Mouse (Mus musculus) forebrain, embryonic 12.5 days (tissue): ENCODE measurements around the gene Myadml2. TPM values are rescaled to one million over a fixed set of nuclear protein-coding genes. Genes with fewer than 3 reads are reported as not detected.

Experiments
- ATAC-seq: fragments of 200-750 bp; cut with Nextera tagmentation; 2 replicates; pipeline ENCODE4 v1.8.0; 2017; ENCODE audit warnings: moderate TSS enrichment; ENCODE audit not compliant: low FRiP score
- H3K27ac ChIP-seq: fragments of 300-500 bp; sonication (generic); 2 replicates; pipeline ENCODE4 v1.5.1; 2016; ENCODE audit warnings: mild to moderate bottlenecking
- H3K27me3 ChIP-seq: fragments of 300-500 bp; sonication (generic); 2 replicates; pipeline ENCODE4 v1.6.1; 2016; ENCODE audit warnings: mild to moderate bottlenecking
- H3K36me3 ChIP-seq: fragments of 300-500 bp; sonication (generic); replicated peaks from 2 replicates; pipeline ENCODE4 v1.6.1; 2016; ENCODE audit warnings: mild to moderate bottlenecking
- H3K4me1 ChIP-seq: fragments of 300-500 bp; sonication (generic); 2 replicates; pipeline ENCODE4 v1.6.1; 2016
- H3K4me2 ChIP-seq: fragments of 300-500 bp; sonication (generic); 2 replicates; pipeline ENCODE4 v1.6.1; 2016; ENCODE audit warnings: mild to moderate bottlenecking, moderate library complexity
- H3K4me3 ChIP-seq: fragments of 300-500 bp; sonication (generic); replicated peaks from 2 replicates; pipeline ENCODE4 v1.5.1; 2016; ENCODE audit warnings: mild to moderate bottlenecking
- H3K9ac ChIP-seq: fragments of 300-500 bp; sonication (generic); 2 replicates; pipeline ENCODE4 v1.6.1; 2016; ENCODE audit warnings: mild to moderate bottlenecking
- H3K9me3 ChIP-seq: fragments of 300-500 bp; sonication (generic); 2 replicates; pipeline ENCODE4 v1.6.1; 2016
- WGBS: fragments of 180-500 bp; shearing (Covaris S2); methylation state at CpG from one replicate; pipeline ENCODE4 v1.1.7; 2016; 5-methylcytosine and 5-hydroxymethylcytosine counted together
- polyA plus RNA-seq: library from polyadenylated mRNA; unstranded; fragments of >200 nt; fragmentation: Nextera tagmentation; extraction: Ambion mirVana; gene quantifications from 2 replicates; pipeline ENCODE4 v1.2.1, GENCODE M21; 2016

Gene Myadml2
- polyA plus RNA-seq, 1 experiment from 2014 or later: not detected

DNA sequence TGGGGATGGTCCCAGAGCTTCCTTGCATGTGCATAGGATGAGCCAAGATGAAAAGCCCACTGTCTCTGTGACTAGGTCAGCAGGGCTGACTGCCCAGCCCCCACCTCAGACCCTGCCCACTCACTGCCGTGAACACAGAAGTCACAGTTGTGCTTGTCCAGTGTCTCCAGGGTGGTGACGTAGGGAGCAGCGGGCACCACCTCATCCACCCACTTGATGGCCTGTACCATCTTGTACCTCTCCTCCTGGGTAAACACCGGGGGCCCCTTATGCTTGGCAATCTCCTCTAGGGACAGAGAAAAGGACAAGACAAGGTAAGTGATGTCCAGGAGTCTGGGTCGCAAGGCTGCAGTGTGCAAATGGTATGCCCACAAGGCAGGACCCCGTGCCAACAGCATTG lies 32.8 kb downstream of the Myadml2 start:
- WGBS: 94% methylated on average over 6 of the region's 6 CpGs
- H3K9me3 ChIP-seq: 0 out of 2 replicates have a peak, but pooled peaks cover 2% of the 10 kb centered on the region
- peaks cover 72% of the 10 kb centered on the region for H3K36me3 ChIP-seq
- ATAC-seq: no peak
- no peaks in the 10 kb centered on the region for H3K27me3 ChIP-seq
- no peak overlapping the region for H3K4me3 ChIP-seq
- peaks cover 18% of the 10 kb centered on the region for H3K4me1 ChIP-seq
- no peak overlapping the region for H3K27ac ChIP-seq
- H3K9ac ChIP-seq: no peak overlapping the region
- H3K4me2 ChIP-seq: no peak overlapping the region

DNA sequence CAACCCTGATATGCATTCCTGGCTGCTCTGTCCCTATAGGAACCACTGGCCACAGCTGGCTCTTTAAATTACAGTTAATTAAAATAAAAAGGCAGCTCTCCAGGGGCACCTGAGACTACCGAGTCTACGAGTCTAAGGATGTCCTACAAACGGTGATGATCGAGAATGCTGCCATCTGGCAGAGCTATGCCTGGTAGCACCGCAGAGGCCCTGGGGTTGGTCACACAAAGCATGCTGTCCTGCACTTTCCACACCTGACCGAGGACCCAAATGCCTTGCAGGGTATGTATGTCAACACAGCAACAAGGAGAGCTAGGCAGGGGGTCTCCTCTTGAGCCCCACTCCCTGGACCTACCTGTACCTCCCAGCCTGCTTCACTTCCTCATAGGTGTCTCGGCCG lies 34.0 kb downstream of the Myadml2 start:
- Histone ChIP-seq H3K4me3 (no peak overlapping the region), H3K9ac (no peak overlapping the region), H3K27me3 (peaks cover 9% of the 10 kb centered on the region), H3K4me2 (no peak overlapping the region), H3K4me1 (peaks cover 18% of the 10 kb centered on the region), H3K27ac (no peak overlapping the region), H3K36me3 (peaks cover 71% of the 10 kb centered on the region), H3K9me3 (0 out of 2 replicates have a peak, but pooled peaks cover 2% of the 10 kb centered on the region)
- WGBS: 87% methylated on average over 8 of the region's 8 CpGs
- no peak for ATAC-seq

DNA sequence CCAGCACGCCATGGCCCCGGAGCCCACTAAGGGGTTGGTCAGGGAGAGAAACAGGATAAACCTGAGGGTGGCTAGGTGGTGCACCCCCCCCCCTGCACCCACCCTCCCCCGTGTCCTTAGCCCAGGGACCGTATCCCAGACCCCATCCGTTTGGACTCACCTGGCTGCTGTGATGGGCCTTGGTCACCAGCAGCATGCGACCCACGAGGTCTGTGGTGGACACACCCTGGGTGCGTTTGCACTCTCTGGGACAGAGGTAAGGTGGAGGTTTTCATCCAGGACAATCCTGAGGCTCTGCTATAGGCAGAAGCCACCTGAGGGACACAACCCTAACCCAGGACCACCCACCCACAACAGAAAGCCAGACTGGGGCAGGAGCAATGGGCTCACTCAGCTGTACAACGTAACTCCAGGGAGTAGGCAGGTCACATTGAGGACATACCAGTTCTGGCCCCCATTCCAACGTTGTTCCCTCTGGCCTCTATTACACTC lies 34.4 kb downstream of the Myadml2 start:
- no peak for ATAC-seq

DNA sequence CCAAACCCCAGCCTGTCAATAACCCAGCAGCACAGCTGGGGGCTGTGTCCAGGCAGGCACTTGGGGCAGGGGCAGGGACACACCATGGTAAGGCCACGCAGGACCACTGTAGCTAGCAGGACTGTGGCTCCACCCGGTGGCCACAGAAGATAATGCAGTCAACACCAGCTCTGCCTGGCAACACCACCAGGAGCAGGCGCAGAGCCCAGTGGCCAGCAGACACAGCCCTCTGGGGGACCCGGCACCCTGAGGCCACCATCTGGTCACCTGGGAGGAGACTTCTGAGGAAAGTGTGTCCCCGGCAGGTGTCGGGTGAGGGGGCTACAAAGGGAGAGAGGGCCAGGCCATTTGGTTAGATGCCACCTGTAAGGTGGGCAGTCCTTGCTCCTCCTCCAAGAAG lies 35.2 kb downstream of the Myadml2 start:
- H3K36me3 ChIP-seq: peaks cover 62% of the 10 kb centered on the region
- H3K9me3 ChIP-seq: no peaks in the 10 kb centered on the region
- H3K4me2 ChIP-seq: no peak overlapping the region
- H3K4me3 ChIP-seq: no peak overlapping the region
- H3K27me3 ChIP-seq: peaks cover 18% of the 10 kb centered on the region
- peaks cover 21% of the 10 kb centered on the region for H3K4me1 ChIP-seq
- WGBS: 43% methylated on average over 6 of the region's 6 CpGs
- ATAC-seq: peak; percentile 6; the same call in 1 of the 2 replicates
- H3K27ac ChIP-seq: no peak overlapping the region
- no peak overlapping the region for H3K9ac ChIP-seq

More for the DNA sequence above, 34.4 kb downstream of the Myadml2 start:
- H3K36me3 ChIP-seq: peaks cover 67% of the 10 kb centered on the region
- peaks cover 13% of the 10 kb centered on the region for H3K27me3 ChIP-seq
- no peak overlapping the region; the same call in 1 of the 2 replicates for H3K9ac ChIP-seq
- peaks cover 22% of the 10 kb centered on the region for H3K4me1 ChIP-seq
- H3K9me3 ChIP-seq: 0 out of 2 replicates have a peak, but pooled peaks cover 2% of the 10 kb centered on the region
- H3K4me3 ChIP-seq: no peak overlapping the region
- WGBS: 86% methylated on average over 10 of the region's 10 CpGs
- no peak overlapping the region for H3K27ac ChIP-seq
- no peak overlapping the region for H3K4me2 ChIP-seq

DNA sequence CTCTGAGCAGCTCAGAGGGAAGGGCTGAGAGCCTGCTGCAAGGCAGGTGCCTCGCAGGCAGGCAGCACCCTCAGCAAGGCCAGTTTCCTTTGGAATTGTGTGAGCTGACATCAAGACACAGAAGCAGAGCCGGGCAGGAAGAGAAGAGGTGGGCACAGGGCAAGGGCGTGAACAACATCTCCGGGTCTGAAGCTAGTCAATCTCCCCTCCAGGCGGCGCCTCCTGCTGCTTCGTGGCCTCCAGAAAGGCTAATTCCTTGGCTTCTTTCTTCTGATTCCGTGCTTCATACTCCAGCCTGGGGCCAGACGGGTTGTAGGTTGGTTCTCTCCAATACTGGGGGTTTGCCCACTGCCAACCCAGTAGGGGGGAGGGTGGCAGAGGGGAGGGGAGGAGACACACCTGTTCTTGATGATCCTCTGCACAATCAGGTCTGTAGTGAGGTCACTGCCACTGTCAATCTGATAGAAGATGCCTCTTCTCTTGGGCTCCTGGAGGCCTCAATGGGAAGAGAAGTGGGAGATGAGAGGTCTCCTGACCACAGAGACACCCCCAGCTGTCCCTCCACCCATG lies 37.4 kb downstream of the Myadml2 start:
- H3K4me3 ChIP-seq: no peak overlapping the region
- WGBS: 81% methylated on average over 9 of the region's 9 CpGs
- H3K9ac ChIP-seq: no peak overlapping the region
- H3K36me3 ChIP-seq: peaks cover 75% of the 10 kb centered on the region
- H3K27ac ChIP-seq: no peak overlapping the region
- no peak for ATAC-seq
- peaks cover 23% of the 10 kb centered on the region for H3K27me3 ChIP-seq
- no peak overlapping the region for H3K4me2 ChIP-seq
- H3K4me1 ChIP-seq: peaks cover 9% of the 10 kb centered on the region
- no peaks in the 10 kb centered on the region for H3K9me3 ChIP-seq

DNA sequence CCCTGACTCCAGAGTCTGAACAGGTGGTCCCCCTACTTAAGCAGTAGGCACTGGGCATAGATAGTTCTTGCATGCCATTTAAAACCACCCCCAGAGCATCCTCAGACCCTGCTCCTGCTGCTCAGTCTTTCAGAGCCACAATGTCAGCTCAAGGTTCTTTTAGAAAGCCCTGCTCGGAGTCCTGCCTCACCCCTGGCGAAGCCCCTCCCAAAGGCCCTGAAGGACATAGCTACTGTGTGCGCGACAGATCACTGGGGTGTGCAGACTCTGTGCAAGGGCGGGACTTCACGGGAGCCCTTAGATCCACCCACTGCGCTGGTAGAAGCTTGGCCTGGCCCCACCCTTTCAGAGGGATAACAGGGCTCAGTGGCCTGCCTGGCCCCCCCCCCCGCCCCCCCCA lies 38.7 kb downstream of the Myadml2 start:
- Histone ChIP-seq H3K4me1 (peaks cover 9% of the 10 kb centered on the region), H3K9ac (no peak overlapping the region), H3K27me3 (peaks cover 23% of the 10 kb centered on the region), H3K36me3 (peaks cover 78% of the 10 kb centered on the region), H3K9me3 (no peaks in the 10 kb centered on the region), H3K4me3 (no peak overlapping the region), H3K27ac (no peak overlapping the region), H3K4me2 (no peak overlapping the region)
- ATAC-seq: no peak
- 41% methylated on average over 8 of the region's 8 CpGs for WGBS

DNA sequence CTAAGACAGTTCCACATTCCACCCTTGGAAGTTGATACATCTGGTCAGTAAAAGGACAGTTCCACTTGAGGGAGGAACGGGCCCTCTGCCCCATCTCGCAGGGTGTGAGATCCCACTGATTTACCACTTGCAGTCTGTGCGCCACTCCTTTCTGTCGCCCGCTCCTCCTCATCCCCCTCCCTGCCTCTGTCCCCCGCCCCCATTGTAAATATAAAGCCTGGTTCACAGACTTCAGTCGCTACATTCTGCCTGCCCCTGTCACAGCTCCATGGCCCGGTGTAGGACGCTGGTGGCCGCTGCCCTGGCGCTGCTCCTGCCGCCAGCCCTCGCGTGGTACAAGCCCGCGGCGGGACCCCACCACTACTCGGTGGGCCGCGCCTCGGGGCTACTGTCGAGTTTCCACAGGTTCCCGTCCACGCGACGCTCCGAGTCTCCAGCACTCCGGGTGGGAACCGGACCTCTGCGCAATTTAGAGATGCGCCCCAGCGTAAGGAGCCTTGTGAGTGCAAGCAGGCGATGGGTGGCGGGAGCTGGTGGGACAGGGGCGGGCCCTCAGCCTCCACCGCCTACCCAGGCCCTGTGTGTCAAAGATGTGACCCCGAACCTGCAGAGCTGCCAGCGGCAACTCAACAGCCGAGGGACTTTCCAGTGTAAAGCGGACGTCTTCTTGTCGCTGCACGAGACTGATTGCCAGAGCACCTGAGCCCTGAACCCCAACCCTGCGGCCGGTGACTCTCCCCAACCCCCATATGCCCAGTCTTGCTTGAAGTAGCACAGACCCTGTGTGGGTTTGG lies 39.5 kb downstream of the Myadml2 start, which contains the start of gene Npb:
Gene Npb, plus strand, starts transcription at position 237 of the 794 bp plus-strand sequence.
- Histone ChIP-seq H3K9ac (peak within 1 kb of the TSS; percentile 50), H3K4me3 (peak within 1 kb of the TSS; percentile 21), H3K9me3 (no peaks in the 10 kb centered on the region), H3K4me2 (peak within 1 kb of the TSS; percentile 42), H3K27ac (no peak within 1 kb of the TSS), H3K4me1 (peaks cover 9% of the 10 kb centered on the region), H3K27me3 (peaks cover 23% of the 10 kb centered on the region), H3K36me3 (peaks cover 78% of the 10 kb centered on the region)
- 6% methylated on average over 45 of the region's 45 CpGs for WGBS
- peak; percentile 21; the same call in 1 of the 2 replicates for ATAC-seq

DNA sequence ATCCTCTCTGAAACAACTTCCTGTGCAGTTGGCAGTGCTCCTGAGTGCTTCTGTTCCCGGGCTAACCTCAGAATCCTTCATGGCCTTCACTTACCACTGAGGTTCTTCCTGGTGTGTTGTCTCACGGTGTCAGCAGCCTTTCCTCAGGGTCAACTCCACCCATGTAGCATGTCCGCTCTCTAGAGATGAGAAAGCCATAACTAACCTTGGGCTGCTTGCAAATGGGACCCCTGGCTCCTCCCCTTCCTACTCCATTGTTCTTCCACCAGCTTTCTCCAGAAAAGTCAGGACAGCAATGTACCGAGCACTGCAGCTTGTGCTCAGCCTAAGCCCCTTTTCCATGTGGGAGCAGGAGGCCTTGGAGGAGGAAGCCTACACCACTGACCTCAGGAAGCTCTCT lies 41.2 kb downstream of the Myadml2 start:
- Histone ChIP-seq H3K9ac (no peak overlapping the region), H3K36me3 (peaks cover 78% of the 10 kb centered on the region), H3K4me1 (peaks cover 9% of the 10 kb centered on the region), H3K4me3 (no peak overlapping the region), H3K4me2 (no peak overlapping the region), H3K9me3 (no peaks in the 10 kb centered on the region), H3K27me3 (peaks cover 23% of the 10 kb centered on the region), H3K27ac (no peak overlapping the region)
- ATAC-seq: no peak
- WGBS: 81% methylated on average over 4 of the region's 4 CpGs

DNA sequence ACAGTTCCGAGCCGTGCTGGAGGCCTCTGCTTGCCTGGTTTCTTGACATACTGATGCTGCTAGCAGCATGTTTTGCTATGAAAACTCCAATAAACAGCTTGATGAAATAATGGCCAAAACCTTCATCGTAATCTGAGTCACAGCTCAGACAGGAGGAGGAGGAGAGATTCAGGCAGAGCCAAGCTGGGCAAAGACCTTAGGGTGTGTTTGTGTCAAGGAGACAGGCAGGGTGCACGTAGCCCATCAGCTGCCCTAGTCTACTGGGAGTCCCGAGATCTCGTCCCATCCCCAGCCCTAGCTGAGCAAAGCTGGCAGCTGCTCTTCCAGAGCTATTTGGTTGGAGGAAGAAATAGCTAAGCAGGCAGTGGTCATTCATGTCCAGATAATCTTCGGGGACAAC lies 42.3 kb downstream of the Myadml2 start:
- Histone ChIP-seq H3K27me3 (peaks cover 23% of the 10 kb centered on the region), H3K36me3 (peaks cover 72% of the 10 kb centered on the region), H3K4me2 (no peak overlapping the region), H3K4me1 (peaks cover 9% of the 10 kb centered on the region), H3K4me3 (no peak overlapping the region), H3K9me3 (no peaks in the 10 kb centered on the region), H3K27ac (no peak overlapping the region), H3K9ac (no peak overlapping the region)
- WGBS: 86% methylated on average over 7 of the region's 7 CpGs
- no peak for ATAC-seq

DNA sequence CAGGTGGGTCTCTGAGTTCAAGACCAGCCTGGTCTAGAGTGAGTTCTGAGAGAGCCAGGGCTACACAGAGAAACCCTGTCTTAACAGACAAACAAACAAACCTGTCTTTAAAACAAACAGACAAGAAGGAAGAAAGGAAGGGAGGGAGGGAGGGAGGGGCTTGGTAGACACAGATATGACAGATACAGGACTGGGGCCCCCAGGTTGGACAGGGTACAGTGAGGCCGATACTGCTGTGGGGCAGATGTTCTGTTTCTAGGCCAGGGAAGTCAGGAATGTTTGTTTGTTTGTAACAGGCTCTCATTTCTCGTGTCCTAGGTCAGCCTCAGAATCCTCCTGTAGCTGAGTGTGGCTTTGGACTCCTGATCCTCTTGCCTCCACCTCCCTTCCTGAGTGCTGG lies 44.4 kb downstream of the Myadml2 start:
- WGBS: 85% methylated on average over 2 of the region's 2 CpGs
- Histone ChIP-seq H3K4me2 (no peak overlapping the region), H3K36me3 (peaks cover 67% of the 10 kb centered on the region), H3K27me3 (peaks cover 10% of the 10 kb centered on the region), H3K9ac (no peak overlapping the region), H3K4me3 (no peak overlapping the region), H3K4me1 (peaks cover 15% of the 10 kb centered on the region), H3K9me3 (no peaks in the 10 kb centered on the region), H3K27ac (no peak overlapping the region)
- ATAC-seq: no peak

DNA sequence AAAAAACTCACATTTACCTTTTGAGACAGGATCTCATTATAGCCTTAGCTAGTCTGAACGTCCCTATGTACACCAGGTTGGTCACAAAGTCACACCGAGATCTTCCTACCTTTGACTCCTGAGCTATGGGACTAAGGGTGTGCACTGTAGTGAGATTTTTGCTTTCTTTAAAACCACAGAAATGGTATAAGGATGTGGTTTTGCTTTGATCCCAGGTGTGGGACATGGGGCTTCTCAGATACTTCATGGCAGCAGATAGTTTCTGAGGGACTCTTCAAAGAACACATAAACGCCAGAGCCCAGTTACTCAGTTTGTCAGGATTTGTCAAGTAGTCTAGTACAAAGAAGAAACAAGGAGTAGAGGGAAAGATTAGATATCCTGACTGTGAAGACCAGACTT lies 47.2 kb downstream of the Myadml2 start:
- 94% methylated on average over 3 of the region's 3 CpGs for WGBS
- Histone ChIP-seq H3K4me1 (peaks cover 27% of the 10 kb centered on the region), H3K36me3 (peaks cover 65% of the 10 kb centered on the region), H3K9ac (no peak overlapping the region), H3K27ac (no peak overlapping the region), H3K27me3 (no peaks in the 10 kb centered on the region), H3K4me3 (no peak overlapping the region), H3K9me3 (no peaks in the 10 kb centered on the region), H3K4me2 (no peak overlapping the region)
- no peak for ATAC-seq

DNA sequence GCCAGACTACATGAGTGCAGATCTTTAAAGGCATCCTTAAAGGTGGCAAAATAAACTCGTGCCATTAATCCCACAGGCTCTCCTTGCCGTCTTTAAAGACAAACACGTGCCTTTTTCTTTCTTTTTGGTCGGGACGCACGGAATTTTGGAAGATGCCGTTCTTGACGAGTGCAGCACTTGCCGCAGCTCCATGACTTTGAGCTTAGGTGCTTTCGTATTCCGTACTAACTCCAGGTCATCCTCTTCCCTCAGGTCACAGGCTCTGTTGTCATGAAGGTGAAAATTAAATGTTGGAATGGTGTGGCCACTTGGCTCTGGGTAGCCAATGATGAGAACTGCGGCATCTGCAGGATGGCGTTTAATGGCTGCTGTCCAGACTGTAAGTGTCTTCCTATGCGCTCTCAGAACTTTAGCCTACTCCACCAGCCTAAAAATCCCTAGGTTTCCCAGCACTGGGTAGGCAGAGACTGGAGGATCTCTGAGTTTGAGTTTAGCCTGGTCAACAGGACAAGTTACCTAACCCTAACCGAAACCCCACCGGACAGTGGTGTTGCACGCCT lies 48.9 kb downstream of the Myadml2 start:
- H3K36me3 ChIP-seq: peaks cover 63% of the 10 kb centered on the region
- 51% methylated on average over 17 of the region's 17 CpGs for WGBS
- peaks cover 32% of the 10 kb centered on the region for H3K4me1 ChIP-seq
- peak overlapping the region; percentile 100 for H3K9ac ChIP-seq
- H3K4me2 ChIP-seq: peak overlapping the region; percentile 97
- no peaks in the 10 kb centered on the region for H3K9me3 ChIP-seq
- peak overlapping the region; percentile 90 for H3K27ac ChIP-seq
- H3K4me3 ChIP-seq: peak overlapping the region; percentile 100
- no peaks in the 10 kb centered on the region for H3K27me3 ChIP-seq
- no peak for ATAC-seq
